Mouse (Mus musculus): ENCODE results near the gene Chid1. TPM values are rescaled to one million over a fixed set of nuclear protein-coding genes. Genes with fewer than 3 reads are reported as not detected.

Chid1 gene
- total and polyA plus RNA-seq, 3 experiments, result 14.4 to 25.1 (median 19.4) TPM

DNA sequence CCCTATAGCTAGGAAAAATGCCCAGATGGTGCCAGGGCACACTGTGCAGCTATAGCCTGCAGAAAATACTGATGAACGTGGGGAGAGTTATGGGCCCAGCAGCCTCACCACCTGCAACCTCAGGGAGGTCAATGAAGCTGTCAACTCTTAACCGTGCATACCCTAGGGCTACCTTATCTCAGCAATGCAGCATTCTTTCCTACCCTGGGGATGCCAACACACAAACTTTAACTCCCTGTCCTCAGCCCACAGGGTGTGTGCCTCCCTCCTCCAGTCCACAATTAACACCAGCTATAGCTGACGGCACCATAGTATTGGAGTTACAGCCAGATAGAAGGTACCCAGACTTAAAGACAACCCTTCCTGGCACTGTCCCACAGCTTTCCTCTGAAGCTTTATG is 20.7 kb downstream of the Chid1 start:
- DNase-seq (ENCODE audit: low spot score), result no peak
- no peak for ATAC-seq (ENCODE audit: extremely low read depth, insufficient number of reproducible peaks, low FRiP score, poor library complexity, severe bottlenecking)
- Histone ChIP-seq H3K4me3 (ENCODE audit: low read depth, low read length) (no peak overlapping the region; the same call in 1 of the 2 replicates), H3K36me3 (replicated peaks) (peaks cover 89% of the 10 kb centered on the region), H3K27me3 (ENCODE audit: insufficient read depth, low read length) (no peaks in the 10 kb centered on the region), H3K9me3 (replicated peaks) (no peaks in the 10 kb centered on the region), H3K4me1 (ENCODE audit: insufficient read depth, low read depth, low read length) (peaks cover 10% of the 10 kb centered on the region)
- TF ChIP-seq GATA1 (IDR thresholded peaks at IDR 0.05; ENCODE audit: borderline replicate concordance, low read length) (no peak), TAL1 (conservative IDR thresholded peaks at IDR 0.05; ENCODE audit: low read depth, low read length) (no peak), POLR2AphosphoS5 (IDR thresholded peaks at IDR 0.05; ENCODE audit: insufficient replicate concordance, low read depth, low read length) (no peak), CTCF (IDR thresholded peaks at IDR 0.05; ENCODE audit: low read depth, low read length) (no peak), GATA2 (IDR thresholded peaks at IDR 0.05; ENCODE audit: borderline replicate concordance, low read depth, low read length) (no peak)

DNA sequence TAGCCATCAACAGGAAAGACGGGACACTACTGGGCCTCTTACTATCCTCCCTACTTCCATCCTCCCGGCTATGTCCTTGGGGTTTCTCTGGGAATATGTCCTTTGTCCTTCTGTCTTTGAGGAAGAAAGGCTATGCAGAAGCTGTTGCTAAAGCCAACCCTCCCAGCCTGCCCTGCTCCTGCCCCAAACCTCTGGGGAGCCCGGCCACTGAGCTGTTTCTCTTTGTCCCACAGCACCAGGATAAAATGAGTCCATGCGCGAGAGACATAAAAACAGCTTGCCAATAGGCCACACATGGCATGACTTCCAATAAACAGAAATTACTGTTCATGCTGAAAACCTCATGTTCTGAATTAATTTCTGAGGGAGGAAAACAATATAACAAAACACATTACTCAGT is 21.4 kb downstream of the Chid1 start:
- H3K4me3 ChIP-seq (ENCODE audit: low read depth, low read length), result no peak overlapping the region
- TF ChIP-seq CTCF (IDR thresholded peaks at IDR 0.05; ENCODE audit: low read depth, low read length) (no peak), GATA2 (IDR thresholded peaks at IDR 0.05; ENCODE audit: borderline replicate concordance, low read depth, low read length) (no peak), TAL1 (conservative IDR thresholded peaks at IDR 0.05; ENCODE audit: low read depth, low read length) (no peak), POLR2AphosphoS5 (IDR thresholded peaks at IDR 0.05; ENCODE audit: insufficient replicate concordance, low read depth, low read length) (no peak), GATA1 (IDR thresholded peaks at IDR 0.05; ENCODE audit: borderline replicate concordance, low read length) (no peak)
- ATAC-seq (ENCODE audit: extremely low read depth, insufficient number of reproducible peaks, low FRiP score, poor library complexity, severe bottlenecking), result no peak
- no peaks in the 10 kb centered on the region for H3K27me3 ChIP-seq (ENCODE audit: insufficient read depth, low read length)
- H3K9me3 ChIP-seq (replicated peaks), result no peaks in the 10 kb centered on the region
- peaks cover 89% of the 10 kb centered on the region for H3K36me3 ChIP-seq (replicated peaks)
- DNase-seq (ENCODE audit: low spot score), result no peak
- H3K4me1 ChIP-seq (ENCODE audit: insufficient read depth, low read depth, low read length), result peaks cover 10% of the 10 kb centered on the region

GRCm38 (mm10) chr7:141517638-141518037 is 22.0 kb downstream of the Chid1 start:
- Histone ChIP-seq H3K9me3 (replicated peaks) (no peaks in the 10 kb centered on the region), H3K4me3 (ENCODE audit: low read depth, low read length) (no peak overlapping the region), H3K27me3 (ENCODE audit: insufficient read depth, low read length) (no peaks in the 10 kb centered on the region), H3K36me3 (replicated peaks) (peaks cover 88% of the 10 kb centered on the region), H3K4me1 (ENCODE audit: insufficient read depth, low read depth, low read length) (peaks cover 10% of the 10 kb centered on the region)
- no peak for TF ChIP-seq GATA2 (IDR thresholded peaks at IDR 0.05; ENCODE audit: borderline replicate concordance, low read depth, low read length)
- ATAC-seq (ENCODE audit: extremely low read depth, insufficient number of reproducible peaks, low FRiP score, poor library complexity, severe bottlenecking) (no peak), DNase-seq (ENCODE audit: low spot score) (no peak)

DNA sequence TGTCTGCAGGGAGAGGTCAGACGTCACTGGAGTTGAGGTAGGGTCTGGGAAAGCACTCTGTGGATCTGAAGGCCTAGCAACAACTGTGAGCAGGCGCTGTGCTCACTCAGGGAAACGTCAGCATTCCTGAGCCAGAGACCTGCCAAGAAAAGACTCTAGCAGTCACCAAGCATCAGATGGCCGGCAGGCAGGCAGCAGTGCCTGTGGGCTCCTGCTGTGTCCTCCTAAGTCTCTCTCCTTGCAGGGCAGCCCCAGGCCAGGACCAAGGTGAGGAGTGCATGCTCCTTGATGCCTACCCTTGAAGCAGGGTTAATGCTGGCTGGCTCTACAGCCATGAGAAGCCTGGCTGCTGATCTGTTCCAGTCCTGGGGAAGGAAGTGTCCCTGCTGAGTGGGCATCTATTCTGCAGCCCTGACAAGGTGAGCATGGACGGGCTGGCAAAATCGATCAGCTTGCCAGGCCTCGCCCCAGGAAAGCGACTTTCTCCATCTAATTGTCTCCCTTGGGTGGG is 28.9 kb downstream of the Chid1 start:
- H3K36me3 ChIP-seq (replicated peaks), result peaks cover 81% of the 10 kb centered on the region
- no peaks in the 10 kb centered on the region for H3K9me3 ChIP-seq (replicated peaks)
- ATAC-seq (ENCODE audit: extremely low read depth, insufficient number of reproducible peaks, low FRiP score, poor library complexity, severe bottlenecking) (no peak), DNase-seq (ENCODE audit: low spot score) (no peak)
- no peaks in the 10 kb centered on the region for H3K27me3 ChIP-seq (ENCODE audit: insufficient read depth, low read length)
- TF ChIP-seq CTCF (IDR thresholded peaks at IDR 0.05; ENCODE audit: low read depth, low read length), result no peak
- TF ChIP-seq TAL1 (conservative IDR thresholded peaks at IDR 0.05; ENCODE audit: low read depth, low read length), result no peak
- no peak for TF ChIP-seq GATA2 (IDR thresholded peaks at IDR 0.05; ENCODE audit: borderline replicate concordance, low read depth, low read length)
- no peak for TF ChIP-seq GATA1 (IDR thresholded peaks at IDR 0.05; ENCODE audit: borderline replicate concordance, low read length)
- TF ChIP-seq POLR2AphosphoS5 (IDR thresholded peaks at IDR 0.05; ENCODE audit: insufficient replicate concordance, low read depth, low read length), result no peak
- H3K4me1 ChIP-seq (ENCODE audit: insufficient read depth, low read depth, low read length), result peaks cover 31% of the 10 kb centered on the region
- H3K4me3 ChIP-seq (ENCODE audit: low read depth, low read length), result no peak overlapping the region

DNA sequence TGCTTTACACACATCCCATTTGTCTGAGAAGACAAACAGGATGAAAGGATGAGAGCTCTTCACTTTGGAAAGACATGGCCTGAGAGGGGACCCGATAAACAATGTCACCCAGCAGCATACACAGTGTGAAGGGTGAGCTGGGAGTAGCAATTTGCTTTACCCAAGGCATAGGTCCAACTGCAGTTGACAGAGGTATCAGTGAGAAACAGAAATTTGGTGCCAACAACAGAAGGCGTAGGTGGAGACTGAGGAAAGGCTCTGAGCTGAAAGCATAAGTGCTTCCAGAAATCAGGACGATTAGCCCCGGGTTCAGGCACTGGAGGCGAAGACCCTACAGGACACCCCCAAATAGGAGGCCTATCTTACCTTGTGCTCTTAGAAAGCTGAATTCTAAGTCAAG is 29.5 kb downstream of the Chid1 start:
- H3K36me3 ChIP-seq (replicated peaks), result peaks cover 79% of the 10 kb centered on the region
- no peaks in the 10 kb centered on the region for H3K27me3 ChIP-seq (ENCODE audit: insufficient read depth, low read length)
- no peak for TF ChIP-seq CTCF (IDR thresholded peaks at IDR 0.05; ENCODE audit: low read depth, low read length)
- no peak for TF ChIP-seq TAL1 (conservative IDR thresholded peaks at IDR 0.05; ENCODE audit: low read depth, low read length)
- no peak for TF ChIP-seq POLR2AphosphoS5 (IDR thresholded peaks at IDR 0.05; ENCODE audit: insufficient replicate concordance, low read depth, low read length)
- no peak for TF ChIP-seq GATA2 (IDR thresholded peaks at IDR 0.05; ENCODE audit: borderline replicate concordance, low read depth, low read length)
- TF ChIP-seq GATA1 (IDR thresholded peaks at IDR 0.05; ENCODE audit: borderline replicate concordance, low read length), result no peak
- ATAC-seq (ENCODE audit: extremely low read depth, insufficient number of reproducible peaks, low FRiP score, poor library complexity, severe bottlenecking), result no peak
- H3K4me3 ChIP-seq (ENCODE audit: low read depth, low read length), result no peak overlapping the region
- no peaks in the 10 kb centered on the region for H3K9me3 ChIP-seq (replicated peaks)
- DNase-seq (ENCODE audit: low spot score), result no peak
- peaks cover 34% of the 10 kb centered on the region for H3K4me1 ChIP-seq (ENCODE audit: insufficient read depth, low read depth, low read length)

- ATAC-seq (ENCODE audit: extremely low read depth, insufficient number of reproducible peaks, low FRiP score, poor library complexity, severe bottlenecking), result 0 out of 2 replicates have a peak, but pooled peaks have one; percentile 16
- TF ChIP-seq TAL1 (conservative IDR thresholded peaks at IDR 0.05; ENCODE audit: low read depth, low read length), result no peak
- no peak for TF ChIP-seq CTCF (IDR thresholded peaks at IDR 0.05; ENCODE audit: low read depth, low read length)
- no peak for TF ChIP-seq GATA2 (IDR thresholded peaks at IDR 0.05; ENCODE audit: borderline replicate concordance, low read depth, low read length)
- no peak for TF ChIP-seq GATA1 (IDR thresholded peaks at IDR 0.05; ENCODE audit: borderline replicate concordance, low read length)
- no peak for TF ChIP-seq POLR2AphosphoS5 (IDR thresholded peaks at IDR 0.05; ENCODE audit: insufficient replicate concordance, low read depth, low read length)
- peaks cover 64% of the 10 kb centered on the region for H3K36me3 ChIP-seq (replicated peaks)
- DNase-seq (ENCODE audit: low spot score), result no peak
- H3K27me3 ChIP-seq (ENCODE audit: insufficient read depth, low read length), result no peaks in the 10 kb centered on the region
- H3K4me1 ChIP-seq (ENCODE audit: insufficient read depth, low read depth, low read length), result peaks cover 34% of the 10 kb centered on the region
- H3K9me3 ChIP-seq (replicated peaks), result no peaks in the 10 kb centered on the region
- H3K4me3 ChIP-seq (ENCODE audit: low read depth, low read length), result no peak overlapping the region
Observed at GRCm38 (mm10) chr7:141508160-141508559, 31.5 kb downstream of the Chid1 start.

Data from G1E (cell line).